Mouse (Mus musculus) heart, embryonic 16.5 days (tissue): Measurements from ENCODE around the gene Pax4. TPM values are rescaled to one million over a fixed set of nuclear protein-coding genes. Genes with fewer than 3 reads are reported as not detected.

Experiments
- ATAC-seq: fragments of 200-750 bp; cut with Nextera tagmentation; replicated peaks from 2 replicates; pipeline ENCODE4 v1.8.0; 2017; ENCODE audit warnings: moderate number of reproducible peaks; ENCODE audit not compliant: insufficient read depth, low FRiP score; ENCODE audit errors: extremely low read depth
- H3K27ac ChIP-seq: fragments of 300-500 bp; sonication (generic); 2 replicates; pipeline ENCODE4 v1.5.1; 2014; ENCODE audit warnings: mild to moderate bottlenecking, low read length, control low read depth, moderate library complexity
- H3K27me3 ChIP-seq: fragments of 300-500 bp; sonication (generic); 2 replicates; pipeline ENCODE4 v1.6.1; 2014; ENCODE audit warnings: low read length, mixed read lengths; ENCODE audit not compliant: control insufficient read depth, insufficient read depth
- H3K36me3 ChIP-seq: fragments of 300-500 bp; sonication (generic); 2 replicates; pipeline ENCODE4 v1.6.1; 2014; ENCODE audit not compliant: control insufficient read depth, insufficient read depth
- H3K4me1 ChIP-seq: fragments of 300-500 bp; sonication (generic); 2 replicates; pipeline ENCODE4 v1.6.1; 2014; ENCODE audit warnings: low read length, mixed read lengths; ENCODE audit not compliant: control insufficient read depth, insufficient read depth
- H3K4me2 ChIP-seq: fragments of 300-500 bp; sonication (generic); 2 replicates; pipeline ENCODE4 v1.6.1; 2014; ENCODE audit warnings: low read depth, mild to moderate bottlenecking, control low read depth, low read length
- H3K4me3 ChIP-seq: fragments of 300-500 bp; sonication (generic); 2 replicates; pipeline ENCODE4 v1.5.1; 2014; ENCODE audit warnings: mild to moderate bottlenecking, control low read depth, low read length
- H3K9ac ChIP-seq: fragments of 300-500 bp; sonication (generic); 2 replicates; pipeline ENCODE4 v1.6.1; 2014; ENCODE audit warnings: low read length, control low read depth
- H3K9me3 ChIP-seq: fragments of 300-500 bp; sonication (generic); replicated peaks from 2 replicates; pipeline ENCODE4 v1.6.1; 2016; ENCODE audit warnings: low read length; ENCODE audit not compliant: control insufficient read depth
- WGBS: fragments of 180-500 bp; shearing (Covaris S2); extraction: QIAGEN DNeasy Blood & Tissue Kit; methylation state at CpG from one replicate; pipeline ENCODE4 v1.1.7; 2014; 5-methylcytosine and 5-hydroxymethylcytosine counted together
- polyA plus RNA-seq: library from polyadenylated mRNA; unstranded; fragments of >200 nt; fragmentation: Nextera tagmentation; extraction: Ambion mirVana; gene quantifications from 2 replicates; pipeline ENCODE4 v1.2.1, GENCODE M21; 2015

Gene Pax4
- polyA plus RNA-seq, 1 experiment from 2014 or later: not detected

DNA sequence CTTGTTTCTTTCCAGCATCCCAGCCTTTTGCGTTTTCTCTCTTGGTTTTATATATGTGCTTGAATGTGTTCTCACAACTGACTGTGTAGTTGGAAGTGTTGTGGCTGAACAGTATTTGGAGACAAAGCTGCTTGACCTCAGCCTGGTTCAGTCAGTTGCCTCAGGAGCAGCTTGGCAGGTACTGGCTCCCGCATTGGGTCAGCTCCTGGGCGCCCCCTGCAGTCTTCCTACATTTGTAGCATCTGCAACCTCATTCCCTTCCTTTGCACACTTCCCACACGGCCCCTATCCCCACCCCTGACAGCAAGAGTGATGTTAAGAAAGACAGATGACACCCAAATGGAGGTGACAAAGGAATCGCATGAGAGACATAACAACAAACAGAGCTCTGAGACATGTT is 11.4 kb upstream of the Pax4 start:
- Histone ChIP-seq H3K4me1 (no peaks in the 10 kb centered on the region), H3K9me3 (no peaks in the 10 kb centered on the region), H3K9ac (no peak overlapping the region), H3K27ac (no peak overlapping the region), H3K4me3 (no peak overlapping the region), H3K27me3 (no peaks in the 10 kb centered on the region; the same call in 1 of the 2 replicates), H3K36me3 (no peaks in the 10 kb centered on the region), H3K4me2 (no peak overlapping the region)
- WGBS: 5% methylated on average over 5 of the region's 5 CpGs
- ATAC-seq: no peak

DNA sequence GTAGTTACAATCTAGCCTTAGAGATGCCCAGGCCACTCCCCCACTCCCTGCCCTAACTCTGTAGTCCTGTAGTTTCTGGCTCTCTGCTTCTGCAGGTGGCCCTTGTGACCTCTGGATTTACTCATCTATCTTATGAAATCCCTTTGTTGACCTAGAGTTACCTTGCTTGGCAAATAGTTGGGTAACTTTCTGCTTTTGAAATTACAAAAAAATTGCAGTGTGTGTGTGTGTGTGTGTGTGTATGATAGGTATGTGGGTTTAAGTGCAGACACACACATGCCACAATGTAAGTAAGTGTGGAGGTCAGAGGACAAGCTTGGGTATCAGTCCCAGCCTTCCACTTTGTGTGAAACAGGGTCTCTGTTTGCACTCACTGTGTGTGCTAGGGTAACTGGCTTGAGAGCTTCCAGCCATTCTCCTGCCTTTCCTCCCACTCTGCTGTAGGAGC is 10.1 kb upstream of the Pax4 start:
- no peaks in the 10 kb centered on the region for H3K4me1 ChIP-seq
- H3K36me3 ChIP-seq: no peaks in the 10 kb centered on the region
- ATAC-seq: no peak
- no peak overlapping the region for H3K4me3 ChIP-seq
- no peak overlapping the region for H3K4me2 ChIP-seq
- H3K27ac ChIP-seq: no peak overlapping the region
- no peak overlapping the region for H3K9ac ChIP-seq
- H3K27me3 ChIP-seq: no peaks in the 10 kb centered on the region; the same call in 1 of the 2 replicates
- no peaks in the 10 kb centered on the region for H3K9me3 ChIP-seq

DNA sequence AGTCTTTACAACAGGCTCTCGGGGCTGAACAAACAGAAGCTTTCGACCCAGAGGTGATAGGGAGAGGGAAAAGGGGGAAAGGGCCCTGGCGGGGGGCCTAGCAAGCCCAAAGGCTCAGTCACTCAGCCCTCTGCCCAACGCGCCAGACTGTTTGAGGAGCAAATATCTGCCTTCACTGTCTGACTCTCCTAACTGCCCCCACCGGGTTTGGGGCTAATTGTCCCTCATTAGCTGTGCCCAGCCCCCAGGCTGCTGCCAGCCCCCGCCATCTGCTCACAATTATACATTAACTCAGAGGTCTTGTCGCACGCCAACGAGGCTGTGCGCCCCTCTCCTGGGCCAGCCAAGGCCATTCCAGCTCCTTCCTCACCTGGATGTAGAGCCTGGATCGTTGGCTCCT is 1.8 kb upstream of the Pax4 start:
- no peak overlapping the region for H3K4me3 ChIP-seq
- H3K27me3 ChIP-seq: peaks cover 30% of the 10 kb centered on the region
- H3K9me3 ChIP-seq: no peaks in the 10 kb centered on the region
- no peak overlapping the region for H3K9ac ChIP-seq
- ATAC-seq: no peak
- no peak overlapping the region for H3K4me2 ChIP-seq
- H3K4me1 ChIP-seq: no peaks in the 10 kb centered on the region
- H3K27ac ChIP-seq: no peak overlapping the region
- no peaks in the 10 kb centered on the region for H3K36me3 ChIP-seq
- 2% methylated on average over 12 of the region's 12 CpGs for WGBS

DNA sequence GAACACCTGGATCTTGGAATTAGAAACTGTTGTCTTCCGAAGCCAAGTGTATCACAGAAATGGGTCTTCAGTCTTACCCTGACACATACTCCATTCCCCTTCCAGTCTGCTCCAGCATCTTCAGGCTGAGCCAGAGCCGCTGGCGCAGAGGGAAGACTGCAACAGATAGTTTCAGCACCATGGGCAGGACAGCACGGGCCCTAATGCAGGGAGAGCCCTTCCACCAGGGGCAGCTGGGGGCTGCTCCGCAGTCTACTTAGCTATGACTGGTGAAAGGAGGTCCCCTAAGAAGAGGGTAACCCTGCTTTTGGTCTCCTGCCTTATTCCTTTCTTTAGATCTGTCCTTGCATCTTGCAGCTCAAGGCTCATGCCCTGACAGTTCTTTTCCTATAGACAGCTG is 1.3 kb upstream of the Pax4 start:
- peaks cover 30% of the 10 kb centered on the region for H3K27me3 ChIP-seq
- H3K4me2 ChIP-seq: no peak overlapping the region
- no peaks in the 10 kb centered on the region for H3K4me1 ChIP-seq
- no peak overlapping the region for H3K4me3 ChIP-seq
- no peaks in the 10 kb centered on the region for H3K9me3 ChIP-seq
- no peaks in the 10 kb centered on the region for H3K36me3 ChIP-seq
- no peak overlapping the region for H3K27ac ChIP-seq
- H3K9ac ChIP-seq: no peak overlapping the region
- 11% methylated on average over 5 of the region's 5 CpGs for WGBS
- ATAC-seq: no peak

DNA sequence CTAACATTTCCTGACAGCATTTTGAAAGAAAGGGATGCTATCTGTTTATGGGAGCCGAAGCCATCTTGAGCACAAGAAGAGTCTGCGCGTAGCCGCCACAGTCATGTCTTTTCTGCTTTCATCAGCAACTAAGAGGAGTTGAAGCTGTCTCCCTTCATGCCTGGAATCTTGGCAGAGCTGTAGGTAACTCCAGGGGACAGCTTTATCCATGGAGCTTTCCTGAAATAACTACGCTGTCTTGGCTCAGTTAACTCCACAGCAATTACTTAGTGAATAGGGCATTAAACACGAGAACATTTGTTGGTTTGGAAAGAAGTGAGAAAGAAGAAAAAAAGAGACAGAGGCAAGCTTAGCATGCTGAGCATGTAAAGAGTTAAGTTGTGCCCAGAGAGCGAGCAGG is 1.2 kb downstream of the Pax4 start:
- Histone ChIP-seq H3K4me3 (no peak overlapping the region), H3K27ac (no peak overlapping the region), H3K4me2 (no peak overlapping the region), H3K27me3 (peaks cover 30% of the 10 kb centered on the region), H3K4me1 (no peaks in the 10 kb centered on the region), H3K9ac (no peak overlapping the region), H3K36me3 (no peaks in the 10 kb centered on the region), H3K9me3 (no peaks in the 10 kb centered on the region)
- 71% methylated on average over 7 of the region's 7 CpGs for WGBS
- ATAC-seq: no peak

DNA sequence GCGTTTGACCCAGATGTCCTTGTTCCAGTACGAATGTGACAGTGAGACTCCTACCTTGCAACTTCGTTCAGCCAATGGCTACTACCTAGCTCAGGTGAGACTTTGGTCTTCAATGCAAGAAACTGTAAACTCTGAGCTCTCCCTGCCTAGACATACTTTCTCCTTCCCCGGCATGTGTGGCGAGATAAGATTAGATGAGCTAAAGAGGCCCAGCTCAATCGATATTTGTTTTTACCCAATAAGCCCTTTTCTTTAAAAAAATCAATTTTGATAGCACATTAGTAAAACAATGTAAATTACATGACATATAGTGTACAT is 17.7 kb downstream of the Pax4 start:
- H3K9me3 ChIP-seq: no peaks in the 10 kb centered on the region
- H3K4me1 ChIP-seq: 0 out of 2 replicates have a peak, but pooled peaks cover 2% of the 10 kb centered on the region
- H3K27ac ChIP-seq: no peak overlapping the region
- H3K4me3 ChIP-seq: no peak overlapping the region
- H3K9ac ChIP-seq: no peak overlapping the region
- WGBS: 58% methylated on average over 6 of the region's 6 CpGs
- ATAC-seq: no peak
- H3K27me3 ChIP-seq: no peaks in the 10 kb centered on the region
- no peaks in the 10 kb centered on the region; the same call in 1 of the 2 replicates for H3K36me3 ChIP-seq
- no peak overlapping the region for H3K4me2 ChIP-seq

DNA sequence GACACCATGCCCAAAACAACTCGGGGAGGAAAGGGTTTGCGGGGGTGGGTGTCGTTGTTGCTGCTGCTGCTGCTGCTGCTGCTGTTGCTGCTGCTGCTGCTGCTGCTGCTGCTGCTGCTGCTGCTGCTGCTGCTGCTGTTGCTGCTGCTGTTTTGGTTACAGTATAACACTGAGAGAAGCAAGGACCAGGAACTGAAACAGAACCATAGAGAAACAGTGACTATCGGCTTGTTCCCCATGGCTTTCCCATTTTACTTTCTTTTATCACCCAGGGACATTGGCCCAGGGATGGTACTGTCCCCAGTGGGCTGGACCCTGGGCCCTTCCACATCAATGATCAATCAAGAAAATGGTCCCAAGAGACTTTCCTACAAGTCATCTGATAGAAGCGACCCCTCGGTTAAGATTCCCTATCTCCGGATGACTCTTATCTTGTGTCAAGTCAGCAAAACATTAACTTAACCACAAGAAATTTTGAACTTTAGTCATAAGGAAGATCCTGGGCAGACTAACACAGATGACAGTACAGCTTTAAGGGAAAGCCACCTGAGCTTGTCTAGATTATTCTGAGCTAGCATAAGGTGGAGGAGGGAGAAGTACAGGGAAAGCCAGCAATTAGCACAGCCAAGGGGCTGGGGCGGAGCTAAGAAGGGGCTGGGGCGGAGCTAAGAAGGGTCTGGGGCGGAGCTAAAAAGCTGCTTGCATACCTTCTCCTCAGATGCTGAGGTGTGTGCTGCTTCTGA is 18.2 kb downstream of the Pax4 start:
- peaks cover under 1% of the 10 kb centered on the region for H3K36me3 ChIP-seq
- H3K27me3 ChIP-seq: no peaks in the 10 kb centered on the region
- no peaks in the 10 kb centered on the region for H3K9me3 ChIP-seq
- H3K27ac ChIP-seq: no peak overlapping the region
- 0 out of 2 replicates have a peak, but pooled peaks cover 2% of the 10 kb centered on the region for H3K4me1 ChIP-seq
- no peak overlapping the region for H3K4me2 ChIP-seq
- no peak overlapping the region for H3K9ac ChIP-seq
- ATAC-seq: no peak
- WGBS: 62% methylated on average over 10 of the region's 10 CpGs
- H3K4me3 ChIP-seq: no peak overlapping the region

DNA sequence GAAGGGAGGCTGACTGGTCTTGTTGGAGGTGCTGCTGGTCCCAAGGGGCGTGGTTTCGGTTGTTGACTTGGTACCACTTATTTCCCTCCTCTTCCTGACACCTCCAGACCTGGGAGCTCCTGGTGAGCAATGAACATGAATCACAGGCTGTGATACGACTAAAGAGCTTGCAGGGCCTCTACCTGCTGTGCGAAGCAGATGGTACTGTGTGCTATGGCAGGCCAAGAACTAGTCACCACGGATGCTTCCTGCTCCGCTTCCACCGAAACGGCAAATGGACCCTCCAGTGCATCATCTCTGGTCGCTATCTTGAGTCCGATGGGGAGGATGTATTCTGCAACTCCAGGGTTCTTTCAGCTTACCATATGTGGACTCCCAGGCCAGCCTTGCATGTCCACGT is 19.3 kb downstream of the Pax4 start:
- WGBS: 82% methylated on average over 11 of the region's 11 CpGs
- Histone ChIP-seq H3K4me1 (peaks cover 5% of the 10 kb centered on the region), H3K36me3 (peaks cover 6% of the 10 kb centered on the region), H3K27me3 (no peaks in the 10 kb centered on the region), H3K4me2 (no peak overlapping the region), H3K9me3 (no peaks in the 10 kb centered on the region), H3K4me3 (no peak overlapping the region), H3K9ac (no peak overlapping the region), H3K27ac (no peak overlapping the region)
- no peak for ATAC-seq

DNA sequence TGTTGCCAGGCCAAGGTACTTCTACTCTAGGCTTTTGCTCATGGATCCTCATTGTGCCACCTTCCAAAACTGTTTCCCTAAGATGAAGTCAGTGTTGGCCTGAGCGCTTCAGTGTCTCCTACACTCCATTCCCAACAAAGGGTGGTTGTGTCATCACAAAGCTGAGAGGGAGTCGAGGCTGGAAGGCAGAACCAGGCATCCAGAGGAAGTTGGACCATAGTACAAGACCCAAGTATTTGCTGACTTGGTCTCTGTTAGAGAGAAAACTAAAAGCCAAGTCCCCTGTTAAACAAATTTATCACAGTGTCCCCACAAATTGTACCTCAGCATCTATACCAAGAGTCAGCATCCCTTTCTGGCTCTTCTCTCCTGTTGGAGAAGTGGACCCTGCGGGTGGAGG is 20.9 kb downstream of the Pax4 start, which contains the start of gene Gcc1:
Gcc1 (minus strand) TSS at position 101 of the 400 bp plus-strand sequence.
- no peak within 1 kb of the TSS for H3K4me3 ChIP-seq
- H3K9me3 ChIP-seq: no peaks in the 10 kb centered on the region
- H3K4me2 ChIP-seq: no peak within 1 kb of the TSS
- WGBS: 72% methylated on average over 3 of the region's 3 CpGs
- no peaks in the 10 kb centered on the region for H3K27me3 ChIP-seq
- no peak for ATAC-seq
- no peak within 1 kb of the TSS for H3K9ac ChIP-seq
- H3K4me1 ChIP-seq: peaks cover 12% of the 10 kb centered on the region
- no peak within 1 kb of the TSS for H3K27ac ChIP-seq
- H3K36me3 ChIP-seq: peaks cover 6% of the 10 kb centered on the region
